Comparison of ENCODE assay signal across 26 mouse cellular contexts in the genomic region with DNA sequence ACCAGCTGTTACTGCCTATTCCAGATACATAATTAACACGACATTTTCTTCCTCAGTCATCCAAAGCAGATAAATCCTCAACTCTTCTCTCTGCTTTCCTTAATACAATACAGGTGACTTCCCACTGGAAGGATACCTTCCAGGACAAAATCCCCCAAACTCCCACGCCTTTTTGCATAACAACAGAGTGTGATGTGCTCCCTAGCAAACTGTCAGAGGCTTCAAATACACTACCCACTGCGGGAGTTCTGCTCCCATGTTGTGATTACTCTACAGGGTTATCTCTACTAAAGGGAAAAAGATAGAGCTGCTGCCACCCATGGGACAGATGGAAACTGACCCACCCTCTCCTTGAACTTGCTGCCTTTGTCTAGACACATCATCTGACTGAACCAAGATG. TPM values are rescaled to one million over a fixed set of nuclear protein-coding genes. Genes with fewer than 3 reads are reported as not detected.
A peak's percentile ranks its signal among the peaks of the same experiment; 100 is the strongest.
DNase-seq lines count a peak whose midpoint lies in the region; TF ChIP-seq lines count a peak whose summit lies in the region.
"Had no signal": no experiment of that assay in that cellular context is flagged by ENCODE, and none has a peak within 500 bp of the region (broad histone marks: within the 10 kb centered on the region; RNA-seq: fewer than 3 reads in every experiment).

No protein-coding gene starts in this region.

- no peak overlapping the region for H3K9ac ChIP-seq in ES-E14 (ENCODE audit: insufficient read depth, low read depth, low read length, poor library complexity, severe bottlenecking)

- H3K4me3 ChIP-seq in ES-E14 (ENCODE audit: insufficient read depth in 1 of 2, low read depth in 1 of 2, low read length in 2 of 2, poor library complexity in 1 of 2, severe bottlenecking in 1 of 2): no peak overlapping the region

- no peak overlapping the region for H3K27ac ChIP-seq in ES-E14 (ENCODE audit: insufficient read depth, low read depth, low read length, poor library complexity, severe bottlenecking)

- in situ Hi-C loops in ES-E14 (cut with MboI; ENCODE audit: low sequenced_read_pairs in 2 of 2, unreplicated experiment in 2 of 2): no loop called here

- no peaks in the 10 kb centered on the region for H3K4me1 ChIP-seq in ES-E14 (ENCODE audit: control insufficient read depth in 2 of 2, insufficient read depth in 2 of 2, low read length in 2 of 2, poor library complexity in 1 of 2)

- H3K9me3 ChIP-seq in ES-E14 (ENCODE audit: control insufficient read depth, insufficient read depth, low read depth, low read length): no peaks in the 10 kb centered on the region
- H3K9me3 ChIP-seq: G1E had no signal

- H3K36me3 ChIP-seq in ES-E14 (ENCODE audit: control insufficient read depth, insufficient read depth, low read length, poor library complexity, severe bottlenecking): no peaks in the 10 kb centered on the region
- H3K36me3 ChIP-seq: G1E had no signal

- DNase-seq in ES-CJ7 (ENCODE audit: low read depth, low spot score): peak; percentile 10
- peak; percentile 7 for DNase-seq in ES-E14 (ENCODE audit: low read depth, low spot score)
- DNase-seq in R1 (ENCODE audit: low read depth, low spot score): peak; percentile 54
- DNase-seq in ZHBTc4 (ENCODE audit: low read depth, low spot score): peak; percentile 3
- DNase-seq in left cerebral cortex, adult 11 months (ENCODE audit: low spot score): no peak
- no peak for DNase-seq in heart, adult 11 months
- no peak for DNase-seq in spleen, postnatal 4 days (ENCODE audit: low spot score in 2 of 2)
- no peak for DNase-seq in layer of hippocampus, adult 9-11 months
- DNase-seq: adrenal gland, adult 2 months; adrenal gland, adult 8-10 months; adrenal gland, postnatal 10 days; adrenal gland, postnatal 14 days; adrenal gland, postnatal 25 days; adrenal gland, postnatal 36 days; B cell, adult 2 months; cerebellum, adult 11 months; cerebellum, adult 11-12 months; cerebellum, adult 18-20 months; cerebellum, adult 2 months; cerebellum, adult 8-10 months; cerebellum, adult 9-10 months had no signal

TF ChIP-seq in ES-E14, 5 proteins besides CTCF, POLR2A, EP300 and RAD21:
- TF ChIP-seq CHD2 (IDR thresholded peaks at IDR 0.05; ENCODE audit: low read depth, low read length) (no peak), ZC3H11A (IDR thresholded peaks at IDR 0.05; ENCODE audit: borderline replicate concordance, low read depth, low read length) (no peak), ZNF384 (IDR thresholded peaks at IDR 0.05; ENCODE audit: low read depth, low read length) (no peak), MAFK (IDR thresholded peaks at IDR 0.05; ENCODE audit: insufficient read depth, low read depth, low read length) (no peak), HCFC1 (IDR thresholded peaks at IDR 0.05; ENCODE audit: borderline replicate concordance, insufficient read depth, low read length) (no peak)

RNA-seq across cellular contexts. Expression of a gene that starts 6.6 kb away (rescaled TPM):
- not detected in 2 replicates for total RNA-seq in ES-E14 (2012; rRNA removed)
- total RNA-seq: adrenal gland, adult 18-20 months; adrenal gland, adult 2 months; adrenal gland, adult 8-10 months; adrenal gland, postnatal 10 days; adrenal gland, postnatal 14 days; adrenal gland, postnatal 25 days; adrenal gland, postnatal 36 days; adrenal gland, postnatal 4 days; CH12.LX; G1E; MEL had no signal

RNA-seq across cellular contexts. Expression of a gene that starts 51.9 kb away (rescaled TPM):
- not detected in 2 replicates for total RNA-seq in ES-E14 (2012; rRNA removed)
- total RNA-seq: adrenal gland, adult 18-20 months; adrenal gland, adult 2 months; adrenal gland, adult 8-10 months; adrenal gland, postnatal 10 days; adrenal gland, postnatal 14 days; adrenal gland, postnatal 25 days; adrenal gland, postnatal 36 days; adrenal gland, postnatal 4 days; CH12.LX; MEL had no signal

RNA-seq across cellular contexts. Expression of a gene that starts 53.4 kb away (rescaled TPM):
- not detected in 2 replicates for total RNA-seq in ES-E14 (2012; rRNA removed)
- total RNA-seq: adrenal gland, adult 18-20 months; adrenal gland, adult 2 months; adrenal gland, adult 8-10 months; adrenal gland, postnatal 10 days; adrenal gland, postnatal 14 days; adrenal gland, postnatal 25 days; adrenal gland, postnatal 36 days; adrenal gland, postnatal 4 days; CH12.LX; MEL had no signal

Comparison
In these comparisons a context has a peak if more than half of its experiments do, and no peak if none do; other contexts are left out.
1. DNase-seq: peak in ES-CJ7 (single experiment), ES-E14 (single experiment), R1 (single experiment) and ZHBTc4 (single experiment); none in left cerebral cortex, adult 11 months (single experiment), heart, adult 11 months (single experiment), spleen, postnatal 4 days (0 of 2) and layer of hippocampus, adult 9-11 months (single experiment).